Mouse (Mus musculus) bone marrow macrophage, adult 2 months (primary cell): Measurements from ENCODE around the gene Cdc14a.

Experiments used
- CTCF ChIP-seq: IDR thresholded peaks from 2 replicates; pipeline ENCODE4 v1.5.1; 2012; ENCODE audit warnings: low read depth, mild to moderate bottlenecking, low read length, moderate library complexity
- POLR2A ChIP-seq: IDR thresholded peaks from 2 replicates; pipeline ENCODE4 v1.6.1; 2012; ENCODE audit warnings: mild to moderate bottlenecking, low read depth, low read length, borderline replicate concordance

GRCm38 (mm10) chr3:116361101-116361500 is 62.7 kb downstream of the Cdc14a start:
- TF ChIP-seq CTCF (no peak), POLR2A (no peak)
